Mouse (Mus musculus) right cerebral cortex, postnatal 4 days (tissue): Measurements from ENCODE around the gene Bmp8a.
A peak's percentile ranks its signal among the peaks of the same experiment; 100 is the strongest.
"Not testable (repeated sequence)": the region's sequence is repeated elsewhere in the genome, so short reads cannot be mapped to it uniquely, and the experiment has no call there.

ENCODE experiments used
- DNase-seq: peaks from one replicate; pipeline ENCODE4 v3.0.0-alpha.2; 2022

The Bmp8a gene

GRCm38 (mm10) chr4:123284731-123285624, 58.1 kb downstream of the Bmp8a start:
- no peak for DNase-seq

- not testable (repeated sequence) for DNase-seq
These were observed 59.4 kb downstream of the Bmp8a start for GRCm38 (mm10) chr4:123283675-123284064.

- peak; percentile 39 for DNase-seq
These were observed 60.0 kb downstream of the Bmp8a start for GRCm38 (mm10) chr4:123282915-123283674.

- DNase-seq = peak; percentile 77
These were observed 60.6 kb downstream of the Bmp8a start for GRCm38 (mm10) chr4:123282500-123282899.

GRCm38 (mm10) chr4:123280117-123280516, 62.9 kb downstream of the Bmp8a start:
- no peak for DNase-seq

- no peak for DNase-seq
These were observed 72.0 kb downstream of the Bmp8a start for GRCm38 (mm10) chr4:123271063-123271462.
